Mouse (Mus musculus): ENCODE data around the gene Slk. TPM values are rescaled to one million over a fixed set of nuclear protein-coding genes. Genes with fewer than 3 reads are reported as not detected.
"Not testable (repeated sequence)": the region's sequence is repeated elsewhere in the genome, so short reads cannot be mapped to it uniquely, and the experiment has no call there.

Gene Slk
- polyA plus RNA-seq, 1 experiment from 2014 or later: 20.6 TPM

DNA sequence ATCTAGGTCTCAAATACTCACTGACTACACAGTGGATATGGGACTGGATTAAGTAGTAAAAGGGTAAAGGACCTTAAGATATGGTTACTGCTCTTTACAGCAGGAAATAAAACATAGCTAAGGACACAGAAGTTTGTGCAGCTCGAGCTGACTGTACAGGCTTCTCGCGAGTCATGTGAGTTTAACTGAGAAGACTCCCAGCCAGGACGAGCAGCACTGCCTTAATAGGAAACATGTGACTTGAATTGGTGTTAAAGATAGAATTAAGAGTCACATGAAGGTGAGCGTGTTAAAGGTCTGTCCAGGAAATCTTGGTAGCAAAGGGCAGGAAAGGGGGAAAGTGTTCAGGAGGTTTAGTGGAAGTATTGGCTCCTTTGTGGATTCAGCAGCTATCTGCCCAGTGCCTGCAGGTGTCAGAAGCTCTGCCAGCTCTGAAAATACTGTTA, 17.5 kb upstream of the Slk start:
- Histone ChIP-seq H3K4me1 (ENCODE audit: control insufficient read depth, insufficient read depth, low read length) (peaks cover 5% of the 10 kb centered on the region; the same call in 1 of the 2 replicates), H3K27me3 (ENCODE audit: control insufficient read depth, insufficient read depth, low read length) (no peaks in the 10 kb centered on the region), H3K27ac (ENCODE audit: low read depth, low read length) (no peak overlapping the region), H3K4me3 (ENCODE audit: low read length) (no peak overlapping the region), H3K9ac (ENCODE audit: low read depth, low read length) (no peak overlapping the region), H3K9me3 (ENCODE audit: control insufficient read depth, low read length) (no peaks in the 10 kb centered on the region), H3K36me3 (ENCODE audit: control insufficient read depth, insufficient read depth, low read length) (no peaks in the 10 kb centered on the region), H3K4me2 (replicated peaks; ENCODE audit: low read depth, low read length) (no peak overlapping the region)
- 53% methylated on average over 5 of the region's 5 CpGs for WGBS
- ATAC-seq (ENCODE audit: low FRiP score, low TSS enrichment): no peak

DNA sequence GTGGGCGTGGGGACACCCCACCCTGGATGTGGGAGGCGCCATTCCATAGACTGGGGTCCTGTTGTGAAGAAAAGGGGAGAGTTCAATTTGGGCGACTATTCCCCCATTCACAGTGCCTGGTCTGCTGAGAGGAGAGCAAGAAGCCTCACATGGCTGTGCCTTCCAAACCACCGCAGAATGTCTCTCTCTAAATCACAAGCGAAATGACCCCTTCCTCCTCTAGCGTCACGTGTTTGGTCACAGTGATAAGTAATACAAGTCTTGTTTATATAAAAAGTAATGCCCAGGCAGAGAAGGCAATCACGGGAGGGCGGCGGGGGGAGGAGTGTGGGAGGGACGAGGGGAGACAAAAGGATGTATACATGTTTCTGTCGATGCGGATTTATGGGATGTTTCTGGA, 15.8 kb upstream of the Slk start:
- Histone ChIP-seq H3K4me3 (ENCODE audit: low read length) (no peak overlapping the region), H3K4me2 (replicated peaks; ENCODE audit: low read depth, low read length) (peak overlapping the region; percentile 17), H3K36me3 (ENCODE audit: control insufficient read depth, insufficient read depth, low read length) (no peaks in the 10 kb centered on the region), H3K27me3 (ENCODE audit: control insufficient read depth, insufficient read depth, low read length) (no peaks in the 10 kb centered on the region), H3K9me3 (ENCODE audit: control insufficient read depth, low read length) (no peaks in the 10 kb centered on the region), H3K4me1 (ENCODE audit: control insufficient read depth, insufficient read depth, low read length) (peaks cover 5% of the 10 kb centered on the region; the same call in 1 of the 2 replicates), H3K9ac (ENCODE audit: low read depth, low read length) (no peak overlapping the region), H3K27ac (ENCODE audit: low read depth, low read length) (no peak overlapping the region)
- ATAC-seq (ENCODE audit: low FRiP score, low TSS enrichment): no peak
- WGBS: 39% methylated on average over 13 of the region's 13 CpGs

DNA sequence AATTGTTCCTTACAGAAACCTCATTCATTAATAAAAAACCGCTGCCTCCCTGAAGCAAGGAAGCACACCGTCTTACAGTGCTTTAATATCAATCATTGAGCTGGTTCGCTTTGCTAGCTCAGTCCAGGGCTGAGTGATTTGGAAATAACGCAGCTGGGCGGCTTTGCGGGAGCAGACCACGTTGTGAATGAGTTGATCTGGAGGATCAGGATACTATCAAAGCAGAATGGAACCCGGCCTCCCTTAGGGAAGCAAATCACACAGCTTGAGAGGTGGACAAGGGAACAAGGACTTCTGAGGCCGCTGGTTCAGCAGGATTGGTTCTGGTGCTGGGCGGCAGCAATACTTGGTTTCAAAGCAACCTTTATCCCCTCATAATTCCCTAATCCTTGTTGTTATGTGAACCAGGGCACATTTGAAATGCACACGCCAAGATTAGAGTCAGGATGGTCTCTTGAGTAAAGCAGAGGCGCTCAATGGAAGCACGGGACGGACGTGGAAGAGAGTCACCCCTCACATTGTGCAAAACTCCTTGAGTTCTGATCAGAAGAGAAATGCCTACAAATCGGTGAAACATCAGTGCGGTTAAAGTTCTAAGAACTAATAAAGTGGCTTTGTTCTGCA, 14.3 kb upstream of the Slk start:
- peak; percentile 55; the same call in 1 of the 2 replicates for ATAC-seq (ENCODE audit: low FRiP score, low TSS enrichment)
- no peaks in the 10 kb centered on the region for H3K9me3 ChIP-seq (ENCODE audit: control insufficient read depth, low read length)
- no peak overlapping the region for H3K4me2 ChIP-seq (replicated peaks; ENCODE audit: low read depth, low read length)
- no peak overlapping the region for H3K27ac ChIP-seq (ENCODE audit: low read depth, low read length)
- no peak overlapping the region for H3K4me3 ChIP-seq (ENCODE audit: low read length)
- no peaks in the 10 kb centered on the region for H3K27me3 ChIP-seq (ENCODE audit: control insufficient read depth, insufficient read depth, low read length)
- H3K4me1 ChIP-seq (ENCODE audit: control insufficient read depth, insufficient read depth, low read length): peaks cover 5% of the 10 kb centered on the region; the same call in 1 of the 2 replicates
- H3K36me3 ChIP-seq (ENCODE audit: control insufficient read depth, insufficient read depth, low read length): no peaks in the 10 kb centered on the region
- H3K9ac ChIP-seq (ENCODE audit: low read depth, low read length): no peak overlapping the region
- 42% methylated on average over 17 of the region's 17 CpGs for WGBS

DNA sequence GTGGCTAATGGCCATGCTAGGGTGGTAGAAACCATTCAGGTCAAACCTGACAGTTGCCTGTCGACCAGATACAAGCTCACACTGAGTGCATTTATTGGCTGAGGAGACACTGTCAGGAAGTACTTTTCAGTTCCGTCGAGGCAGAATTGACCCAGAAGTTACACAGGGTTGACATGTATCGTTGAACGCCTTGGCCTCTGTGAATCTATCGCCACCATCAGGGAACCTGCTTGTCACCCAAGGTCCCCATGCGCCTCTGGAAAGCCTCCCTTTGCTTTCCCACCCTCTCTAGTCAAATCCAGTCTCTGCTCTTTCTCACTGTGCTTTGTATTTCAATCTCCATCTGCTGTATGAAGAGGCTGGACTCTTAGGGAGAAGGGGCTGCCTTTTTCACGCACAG, 13.5 kb upstream of the Slk start:
- H3K4me1 ChIP-seq (ENCODE audit: control insufficient read depth, insufficient read depth, low read length): peaks cover 5% of the 10 kb centered on the region; the same call in 1 of the 2 replicates
- no peak overlapping the region for H3K4me3 ChIP-seq (ENCODE audit: low read length)
- H3K27ac ChIP-seq (ENCODE audit: low read depth, low read length): no peak overlapping the region
- H3K9me3 ChIP-seq (ENCODE audit: control insufficient read depth, low read length): no peaks in the 10 kb centered on the region
- no peak for ATAC-seq (ENCODE audit: low FRiP score, low TSS enrichment)
- WGBS: 81% methylated on average over 8 of the region's 8 CpGs
- no peaks in the 10 kb centered on the region for H3K27me3 ChIP-seq (ENCODE audit: control insufficient read depth, insufficient read depth, low read length)
- H3K36me3 ChIP-seq (ENCODE audit: control insufficient read depth, insufficient read depth, low read length): no peaks in the 10 kb centered on the region
- no peak overlapping the region for H3K9ac ChIP-seq (ENCODE audit: low read depth, low read length)
- H3K4me2 ChIP-seq (replicated peaks; ENCODE audit: low read depth, low read length): no peak overlapping the region

DNA sequence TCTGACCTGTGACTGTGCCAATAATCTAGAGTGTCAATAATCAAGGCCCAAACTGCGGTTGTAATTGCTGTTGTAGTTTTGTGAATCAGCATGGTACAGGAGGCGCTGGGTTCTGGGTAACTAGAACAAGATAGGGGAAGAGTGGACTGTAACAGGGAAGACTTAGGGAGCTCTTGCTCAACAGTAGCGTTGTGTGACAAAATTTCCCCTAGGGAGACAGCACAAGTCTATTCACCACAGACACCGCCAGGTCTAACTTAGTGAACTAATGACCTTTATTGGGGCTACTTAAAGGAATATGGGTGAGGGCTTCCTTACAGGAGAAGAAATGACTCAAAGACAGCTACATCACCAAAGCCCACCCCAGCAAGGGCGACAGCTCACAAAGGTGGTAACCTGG, 9.4 kb upstream of the Slk start:
- no peak overlapping the region for H3K4me2 ChIP-seq (replicated peaks; ENCODE audit: low read depth, low read length)
- H3K4me3 ChIP-seq (ENCODE audit: low read length): no peak overlapping the region
- no peak overlapping the region for H3K9ac ChIP-seq (ENCODE audit: low read depth, low read length)
- no peaks in the 10 kb centered on the region; the same call in 1 of the 2 replicates for H3K4me1 ChIP-seq (ENCODE audit: control insufficient read depth, insufficient read depth, low read length)
- 84% methylated on average over 5 of the region's 5 CpGs for WGBS
- H3K9me3 ChIP-seq (ENCODE audit: control insufficient read depth, low read length): no peaks in the 10 kb centered on the region
- H3K27me3 ChIP-seq (ENCODE audit: control insufficient read depth, insufficient read depth, low read length): no peaks in the 10 kb centered on the region
- H3K27ac ChIP-seq (ENCODE audit: low read depth, low read length): no peak overlapping the region
- no peaks in the 10 kb centered on the region for H3K36me3 ChIP-seq (ENCODE audit: control insufficient read depth, insufficient read depth, low read length)
- ATAC-seq (ENCODE audit: low FRiP score, low TSS enrichment): no peak

DNA sequence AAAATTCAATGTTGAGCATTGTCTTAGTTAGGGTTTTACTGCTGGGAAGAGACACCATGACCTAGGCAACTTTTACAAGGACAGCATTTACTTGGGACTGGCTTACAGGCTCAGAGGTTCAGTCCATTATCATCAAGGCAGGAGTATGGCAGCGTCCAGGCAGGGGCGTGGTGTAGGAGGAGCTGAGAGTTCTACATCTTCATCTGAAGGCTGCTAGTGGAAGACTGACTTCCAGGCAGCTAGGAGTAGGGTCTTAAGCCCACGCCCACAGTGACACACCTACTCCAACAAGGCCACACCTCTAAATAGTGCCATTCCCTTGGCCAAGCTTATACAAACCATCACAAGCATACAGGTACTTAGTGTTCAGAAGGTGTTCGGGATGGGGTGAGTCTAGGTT, 7.5 kb upstream of the Slk start:
- not testable (repeated sequence) for H3K27ac ChIP-seq (ENCODE audit: low read depth, low read length); H3K36me3 ChIP-seq (ENCODE audit: control insufficient read depth, insufficient read depth, low read length); H3K4me2 ChIP-seq (replicated peaks; ENCODE audit: low read depth, low read length); H3K4me1 ChIP-seq (ENCODE audit: control insufficient read depth, insufficient read depth, low read length); H3K9me3 ChIP-seq (ENCODE audit: control insufficient read depth, low read length); H3K9ac ChIP-seq (ENCODE audit: low read depth, low read length); ATAC-seq (ENCODE audit: low FRiP score, low TSS enrichment); H3K27me3 ChIP-seq (ENCODE audit: control insufficient read depth, insufficient read depth, low read length); H3K4me3 ChIP-seq (ENCODE audit: low read length)
- 70% methylated on average over 4 of the region's 4 CpGs for WGBS

DNA sequence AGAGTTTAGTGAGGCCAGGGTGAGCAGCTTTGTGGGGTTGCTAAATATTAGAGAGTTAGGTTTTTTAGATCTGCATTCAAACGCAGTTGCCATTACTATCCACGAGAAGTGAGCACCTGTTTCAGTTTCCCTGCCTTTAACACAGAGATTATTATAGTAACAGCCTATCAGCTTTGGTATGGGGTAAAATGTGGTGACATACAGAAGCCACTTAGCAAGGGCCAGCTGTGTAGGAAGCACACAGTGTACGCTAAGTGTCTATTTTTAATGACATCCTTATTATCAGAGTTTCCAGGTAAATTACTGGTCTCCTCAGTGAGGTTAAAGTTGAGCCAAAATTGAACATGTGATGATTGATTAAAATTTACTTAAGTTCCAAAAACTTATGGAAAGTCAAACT, 5.8 kb upstream of the Slk start:
- no peak overlapping the region for H3K27ac ChIP-seq (ENCODE audit: low read depth, low read length)
- no peak overlapping the region for H3K4me3 ChIP-seq (ENCODE audit: low read length)
- no peaks in the 10 kb centered on the region for H3K9me3 ChIP-seq (ENCODE audit: control insufficient read depth, low read length)
- WGBS: 85% methylated on average over 3 of the region's 3 CpGs
- H3K36me3 ChIP-seq (ENCODE audit: control insufficient read depth, insufficient read depth, low read length): no peaks in the 10 kb centered on the region
- H3K4me2 ChIP-seq (replicated peaks; ENCODE audit: low read depth, low read length): no peak overlapping the region
- ATAC-seq (ENCODE audit: low FRiP score, low TSS enrichment): no peak
- H3K4me1 ChIP-seq (ENCODE audit: control insufficient read depth, insufficient read depth, low read length): peaks cover 5% of the 10 kb centered on the region
- H3K9ac ChIP-seq (ENCODE audit: low read depth, low read length): no peak overlapping the region
- H3K27me3 ChIP-seq (ENCODE audit: control insufficient read depth, insufficient read depth, low read length): no peaks in the 10 kb centered on the region

DNA sequence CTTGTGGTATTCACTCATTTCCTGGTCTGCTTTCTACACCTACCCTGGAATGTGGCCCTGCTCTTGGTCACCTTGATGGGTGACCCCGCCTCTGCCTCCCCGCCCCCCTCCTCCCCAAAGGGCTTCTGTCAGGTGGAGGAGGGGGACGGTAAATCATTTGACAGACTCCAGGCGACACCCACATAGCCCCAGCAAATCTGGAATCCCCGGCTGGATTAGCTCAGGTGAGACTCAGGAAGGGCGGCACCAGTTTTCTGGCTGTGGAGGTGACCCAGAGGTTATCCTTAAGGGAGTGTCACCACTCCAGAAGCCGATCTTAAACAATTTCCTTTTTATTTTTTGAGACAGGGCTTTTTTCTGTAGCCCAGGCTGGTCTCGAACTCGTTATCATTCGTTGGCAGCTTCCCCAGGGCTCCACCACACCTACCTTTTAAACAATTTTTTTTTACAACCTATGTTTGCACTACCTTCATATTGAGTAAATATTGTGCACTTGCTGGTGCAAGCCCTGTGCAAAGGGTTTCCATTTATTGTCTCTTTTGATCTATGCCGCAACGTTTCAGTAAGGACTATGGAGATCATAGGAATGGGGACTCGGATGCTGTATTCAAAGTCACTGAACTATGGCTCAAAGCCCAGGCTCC, 775 bp upstream of the Slk start:
- peaks cover 21% of the 10 kb centered on the region for H3K4me1 ChIP-seq (ENCODE audit: control insufficient read depth, insufficient read depth, low read length)
- ATAC-seq (ENCODE audit: low FRiP score, low TSS enrichment): peak; percentile 23; the same call in 1 of the 2 replicates
- peak overlapping the region; percentile 99 for H3K9ac ChIP-seq (ENCODE audit: low read depth, low read length)

More for the DNA sequence above, 775 bp upstream of the Slk start:
- Histone ChIP-seq H3K9me3 (ENCODE audit: control insufficient read depth, low read length) (no peaks in the 10 kb centered on the region), H3K36me3 (ENCODE audit: control insufficient read depth, insufficient read depth, low read length) (no peaks in the 10 kb centered on the region), H3K4me3 (ENCODE audit: low read length) (peak overlapping the region; percentile 80), H3K27ac (ENCODE audit: low read depth, low read length) (peak overlapping the region; percentile 96), H3K4me2 (replicated peaks; ENCODE audit: low read depth, low read length) (peak overlapping the region; percentile 76), H3K27me3 (ENCODE audit: control insufficient read depth, insufficient read depth, low read length) (no peaks in the 10 kb centered on the region)
- 8% methylated on average over 13 of the region's 13 CpGs for WGBS

All from kidney, embryonic 14.5 days (tissue).